Mouse (Mus musculus) forebrain, postnatal 0 days (tissue): ENCODE data around the gene Osbpl9. TPM values are rescaled to one million over a fixed set of nuclear protein-coding genes. Genes with fewer than 3 reads are reported as not detected.

Experiments
- ATAC-seq: fragments of 200-750 bp; cut with Nextera tagmentation; 2 replicates; pipeline ENCODE4 v1.8.0; 2017; ENCODE audit warnings: mild to moderate bottlenecking, moderate library complexity
- DNase-seq: peaks from one replicate; pipeline ENCODE4 v3.0.0-alpha.2; 2015
- H3K27ac ChIP-seq: fragments of 300-500 bp; sonication (generic); 2 replicates; pipeline ENCODE4 v1.5.1; 2014; ENCODE audit warnings: low read depth, mild to moderate bottlenecking, antibody characterized with exemption, low read length, moderate library complexity, mixed read lengths
- H3K27me3 ChIP-seq: fragments of 300-500 bp; sonication (generic); 2 replicates; pipeline ENCODE4 v1.6.1; 2014; ENCODE audit warnings: mild to moderate bottlenecking, low read length, mixed read lengths; ENCODE audit not compliant: insufficient read depth
- H3K36me3 ChIP-seq: fragments of 300-500 bp; sonication (generic); 2 replicates; pipeline ENCODE4 v1.6.1; 2014; ENCODE audit warnings: mild to moderate bottlenecking, moderate library complexity; ENCODE audit not compliant: insufficient read depth
- H3K4me1 ChIP-seq: fragments of 300-500 bp; sonication (generic); 2 replicates; pipeline ENCODE4 v1.6.1; 2014; ENCODE audit warnings: antibody characterized with exemption; ENCODE audit not compliant: insufficient read depth
- H3K4me2 ChIP-seq: fragments of 300-500 bp; sonication (generic); 2 replicates; pipeline ENCODE4 v1.6.1; 2014; ENCODE audit warnings: low read depth, mild to moderate bottlenecking, moderate library complexity
- H3K4me3 ChIP-seq: fragments of 300-500 bp; sonication (generic); 2 replicates; pipeline ENCODE4 v1.5.1; 2014; ENCODE audit warnings: low read depth, low read length, mixed read lengths
- H3K9ac ChIP-seq: fragments of 300-500 bp; sonication (generic); 2 replicates; pipeline ENCODE4 v1.6.1; 2014; ENCODE audit warnings: mild to moderate bottlenecking
- H3K9me3 ChIP-seq: fragments of 300-500 bp; sonication (generic); 2 replicates; pipeline ENCODE4 v1.6.1; 2016; ENCODE audit warnings: low read length
- CTCF ChIP-seq: sonication (generic); IDR thresholded peaks from 2 replicates; pipeline ENCODE4 v1.5.1; 2016; ENCODE audit warnings: antibody characterized with exemption, control low read depth, low read depth
- WGBS: fragments of 180-500 bp; shearing (Covaris S2); extraction: QIAGEN DNeasy Blood & Tissue Kit; methylation state at CpG from one replicate; pipeline ENCODE4 v1.1.7; 2014; 5-methylcytosine and 5-hydroxymethylcytosine counted together
- microRNA counts: library from miRNA; unstranded; fragments of <30 nt; microRNA quantifications from one replicate; lab custom pipeline; 2015
- microRNA-seq, 2 experiments: library from miRNA; unstranded; fragments of <30 nt; microRNA quantifications; one replicate each; pipeline ENCODE4; 2016
- polyA plus RNA-seq: library from polyadenylated mRNA; unstranded; fragments of >200 nt; fragmentation: Nextera tagmentation; extraction: Ambion mirVana; gene quantifications from 2 replicates; pipeline ENCODE4 v1.2.1, GENCODE M21; 2015
- total RNA-seq: library from RNA; depleted of rRNA; stranded (reverse); fragments of >200 nt; gene quantifications from 2 replicates; pipeline ENCODE4 v1.2.3, GENCODE M21; 2014; rRNA removed

Osbpl9 gene
- total and polyA plus RNA-seq, 2 experiments from 2014 or later, result 53.6 to 86.4 TPM

GRCm38 (mm10) chr4:109030266-109030665 is 171.8 kb downstream of the Osbpl9 start:
- 95% methylated on average over 2 of the region's 2 CpGs for WGBS
- H3K36me3 ChIP-seq, result peaks cover 47% of the 10 kb centered on the region
- no peaks in the 10 kb centered on the region for H3K27me3 ChIP-seq
- no peak for DNase-seq
- H3K4me2 ChIP-seq, result no peak overlapping the region
- no peak for ATAC-seq
- no peak overlapping the region for H3K9ac ChIP-seq
- TF ChIP-seq CTCF, result no peak
- no peaks in the 10 kb centered on the region for H3K9me3 ChIP-seq
- no peaks in the 10 kb centered on the region for H3K4me1 ChIP-seq
- H3K4me3 ChIP-seq, result no peak overlapping the region
- no peak overlapping the region for H3K27ac ChIP-seq

GRCm38 (mm10) chr4:109029857-109030256 is 172.2 kb downstream of the Osbpl9 start:
- Histone ChIP-seq H3K4me2 (no peak overlapping the region), H3K4me3 (no peak overlapping the region), H3K4me1 (no peaks in the 10 kb centered on the region), H3K36me3 (peaks cover 51% of the 10 kb centered on the region), H3K9ac (no peak overlapping the region), H3K27me3 (no peaks in the 10 kb centered on the region), H3K9me3 (no peaks in the 10 kb centered on the region), H3K27ac (no peak overlapping the region)
- ATAC-seq (no peak), DNase-seq (no peak)
- whole genome bisulfite sequencing, result 96% methylated on average over 2 of the region's 2 CpGs
- TF ChIP-seq CTCF, result no peak

- H3K9me3 ChIP-seq, result no peaks in the 10 kb centered on the region
- no peak overlapping the region for H3K4me3 ChIP-seq
- 30% methylated on average over 3 of the region's 3 CpGs for WGBS
- DNase-seq, result no peak
- H3K4me1 ChIP-seq, result no peaks in the 10 kb centered on the region
- no peak overlapping the region for H3K4me2 ChIP-seq
- TF ChIP-seq CTCF, result no peak
- H3K27me3 ChIP-seq, result no peaks in the 10 kb centered on the region
- H3K27ac ChIP-seq, result no peak overlapping the region
- ATAC-seq, result no peak
- H3K36me3 ChIP-seq, result peaks cover 39% of the 10 kb centered on the region
- no peak overlapping the region for H3K9ac ChIP-seq
Measured at GRCm38 (mm10) chr4:109026543-109026942, 175.5 kb downstream of the Osbpl9 start.

- DNase-seq, result no peak
- no peak overlapping the region for H3K4me2 ChIP-seq
- H3K27me3 ChIP-seq, result no peaks in the 10 kb centered on the region
- peaks cover 30% of the 10 kb centered on the region for H3K36me3 ChIP-seq
- H3K4me3 ChIP-seq, result no peak overlapping the region
- H3K4me1 ChIP-seq, result no peaks in the 10 kb centered on the region
- ATAC-seq, result no peak
- H3K9ac ChIP-seq, result no peak overlapping the region
- TF ChIP-seq CTCF, result no peak
- H3K9me3 ChIP-seq, result no peaks in the 10 kb centered on the region
- no peak overlapping the region for H3K27ac ChIP-seq
- 62% methylated on average over 3 of the region's 3 CpGs for WGBS
Measured at GRCm38 (mm10) chr4:109025061-109025460, 177.0 kb downstream of the Osbpl9 start.

- Histone ChIP-seq H3K4me1 (no peaks in the 10 kb centered on the region), H3K4me2 (no peak overlapping the region), H3K4me3 (no peak overlapping the region), H3K27ac (no peak overlapping the region), H3K27me3 (no peaks in the 10 kb centered on the region), H3K9ac (no peak overlapping the region), H3K9me3 (no peaks in the 10 kb centered on the region), H3K36me3 (peaks cover 24% of the 10 kb centered on the region)
- ATAC-seq (no peak), DNase-seq (no peak)
- TF ChIP-seq CTCF, result no peak
- 80% methylated on average over 1 of the region's 1 CpGs for WGBS
Measured at GRCm38 (mm10) chr4:109021976-109022375, 180.1 kb downstream of the Osbpl9 start.

GRCm38 (mm10) chr4:109019301-109019700 is 182.8 kb downstream of the Osbpl9 start:
- 56% methylated on average over 4 of the region's 4 CpGs for WGBS
- DNase-seq, result no peak
- Histone ChIP-seq H3K4me1 (no peaks in the 10 kb centered on the region), H3K27ac (no peak overlapping the region), H3K4me3 (no peak overlapping the region), H3K9me3 (no peaks in the 10 kb centered on the region), H3K4me2 (no peak overlapping the region), H3K36me3 (peaks cover 15% of the 10 kb centered on the region), H3K27me3 (no peaks in the 10 kb centered on the region), H3K9ac (no peak overlapping the region)
- ATAC-seq, result no peak
- TF ChIP-seq CTCF, result no peak

GRCm38 (mm10) chr4:109017441-109017840 is 184.6 kb downstream of the Osbpl9 start:
- WGBS, result 61% methylated on average over 7 of the region's 7 CpGs
- ATAC-seq, result no peak
- TF ChIP-seq CTCF, result no peak
- Histone ChIP-seq H3K9ac (no peak overlapping the region), H3K36me3 (peaks cover 15% of the 10 kb centered on the region), H3K9me3 (no peaks in the 10 kb centered on the region), H3K27ac (no peak overlapping the region), H3K4me2 (no peak overlapping the region), H3K4me1 (no peaks in the 10 kb centered on the region), H3K27me3 (no peaks in the 10 kb centered on the region), H3K4me3 (no peak overlapping the region)
- DNase-seq, result no peak

- Histone ChIP-seq H3K9ac (no peak overlapping the region), H3K4me2 (no peak overlapping the region), H3K9me3 (no peaks in the 10 kb centered on the region), H3K4me1 (no peaks in the 10 kb centered on the region), H3K27ac (no peak overlapping the region), H3K36me3 (peaks cover 9% of the 10 kb centered on the region), H3K27me3 (no peaks in the 10 kb centered on the region), H3K4me3 (no peak overlapping the region)
- no peak for ATAC-seq
- no peak for DNase-seq
- WGBS, result 93% methylated on average over 4 of the region's 4 CpGs
- TF ChIP-seq CTCF, result no peak
Measured at GRCm38 (mm10) chr4:109014091-109014490, 188.0 kb downstream of the Osbpl9 start.

MicroRNAs within 50 kb of the gene (microRNA counts, 519-probe panel; counts per million panel counts)
- not detected for microRNA mmu-miR-761 (lab: Ali Mortazavi, UCI)

Small RNA genes within 50 kb of the gene (microRNA-seq; reads per million reads assigned to microRNA genes)
- 0 reads per million in 2 experiments for gene Mir761

Other genes starting within 250 kb of the Osbpl9 start
- 50.5 and 61.2 TPM in 2 replicates for gene Nrd1, start 201.6 kb downstream of the Osbpl9 start, total RNA-seq
- gene Nrd1, start 201.6 kb downstream of the Osbpl9 start, polyA plus RNA-seq, result 35.2 and 50.7 TPM in 2 replicates
- gene Calr4, start 32.2 kb upstream of the Osbpl9 start, total RNA-seq, result 0.23 and 0.62 TPM in 2 replicates
- gene Calr4, start 32.2 kb upstream of the Osbpl9 start, polyA plus RNA-seq, result 0.08 and 0.29 TPM in 2 replicates
- 108 and 109 TPM in 2 replicates for gene Eps15, start 78.0 kb upstream of the Osbpl9 start, total RNA-seq
- gene Eps15, start 78.0 kb upstream of the Osbpl9 start, polyA plus RNA-seq, result 33.1 and 42.6 TPM in 2 replicates
- gene Ttc39a, start 204.4 kb upstream of the Osbpl9 start, total RNA-seq, result 1.5 and 4.5 TPM in 2 replicates
- gene Ttc39a, start 204.4 kb upstream of the Osbpl9 start, polyA plus RNA-seq, result 1.1 and 1.9 TPM in 2 replicates